Mouse (Mus musculus) stomach, embryonic 15.5 days (tissue): ENCODE results near the gene Cisd2. TPM values are rescaled to one million over a fixed set of nuclear protein-coding genes. Genes with fewer than 3 reads are reported as not detected.

ENCODE experiments used
- ATAC-seq: fragments of 200-750 bp; cut with Nextera tagmentation; 2 replicates; pipeline ENCODE4 v1.8.0; 2017; ENCODE audit warnings: low read depth, moderate number of reproducible peaks, moderate TSS enrichment; ENCODE audit not compliant: insufficient read depth, low FRiP score
- H3K27ac ChIP-seq: fragments of 300-500 bp; sonication (generic); 2 replicates; pipeline ENCODE4 v1.5.1; 2015; ENCODE audit warnings: mild to moderate bottlenecking, inconsistent platforms
- H3K27me3 ChIP-seq: fragments of 300-500 bp; sonication (generic); replicated peaks from 2 replicates; pipeline ENCODE4 v1.6.1; 2015; ENCODE audit warnings: inconsistent platforms
- H3K36me3 ChIP-seq: fragments of 300-500 bp; sonication (generic); 2 replicates; pipeline ENCODE4 v1.6.1; 2015; ENCODE audit warnings: inconsistent platforms
- H3K4me1 ChIP-seq: fragments of 300-500 bp; sonication (generic); 2 replicates; pipeline ENCODE4 v1.6.1; 2015; ENCODE audit warnings: inconsistent platforms
- H3K4me2 ChIP-seq: fragments of 300-500 bp; sonication (generic); 2 replicates; pipeline ENCODE4 v1.6.1; 2015; ENCODE audit warnings: mild to moderate bottlenecking, inconsistent platforms
- H3K4me3 ChIP-seq: fragments of 300-500 bp; sonication (generic); replicated peaks from 2 replicates; pipeline ENCODE4 v1.5.1; 2015; ENCODE audit warnings: inconsistent platforms
- H3K9ac ChIP-seq: fragments of 300-500 bp; sonication (generic); 2 replicates; pipeline ENCODE4 v1.6.1; 2015; ENCODE audit warnings: inconsistent platforms
- H3K9me3 ChIP-seq: fragments of 300-500 bp; sonication (generic); 2 replicates; pipeline ENCODE4 v1.6.1; 2016; ENCODE audit warnings: inconsistent platforms
- WGBS: fragments of 180-500 bp; shearing (Covaris S2); methylation state at CpG from one replicate; pipeline ENCODE4 v1.1.7; 2015; 5-methylcytosine and 5-hydroxymethylcytosine counted together
- polyA plus RNA-seq: library from polyadenylated mRNA; unstranded; fragments of >200 nt; fragmentation: Nextera tagmentation; extraction: Ambion mirVana; gene quantifications from 2 replicates; pipeline ENCODE4 v1.2.1, GENCODE M21; 2015

Gene Cisd2
- polyA plus RNA-seq, 1 experiment from 2014 or later: 60.2 TPM

DNA sequence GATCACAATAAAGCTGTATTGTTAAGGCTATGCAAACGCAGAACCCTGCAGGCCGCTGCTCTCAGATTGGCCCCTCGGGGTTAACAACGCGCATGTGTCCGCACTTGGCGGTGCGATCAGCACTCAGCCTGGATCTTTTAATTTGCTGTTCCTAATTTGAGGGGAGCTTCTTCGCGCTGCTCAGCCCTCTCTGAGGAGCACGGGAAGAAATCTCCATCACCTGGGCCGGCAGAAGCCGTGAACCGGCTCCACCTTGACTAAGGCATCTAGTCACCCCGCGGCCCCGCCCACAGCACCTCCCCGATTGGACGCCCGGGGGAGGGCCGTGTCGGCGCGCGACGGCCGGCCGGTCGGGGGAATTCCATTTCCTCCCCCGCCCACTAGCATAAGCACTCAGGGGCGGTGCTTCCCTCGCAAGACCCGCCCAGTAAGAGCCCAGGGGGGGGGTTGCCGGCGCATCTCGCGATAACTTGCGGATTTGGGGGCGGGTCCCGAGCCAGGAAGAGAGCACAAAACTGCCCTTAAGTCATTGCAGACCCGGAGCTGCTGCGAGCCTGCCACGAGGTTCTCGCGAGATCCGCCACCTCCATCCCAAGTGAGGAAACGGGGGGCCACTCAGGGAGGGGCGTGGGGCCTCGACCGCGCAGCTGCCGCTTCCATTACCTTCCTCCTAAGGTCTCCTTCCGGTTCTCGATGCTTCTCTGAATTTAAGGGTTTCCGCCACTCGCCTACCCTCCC, 14.2 kb upstream of the Cisd2 start, which contains the start of gene Ube2d3:
Ube2d3 (plus strand) TSS at position 392 of the 738 bp plus-strand sequence.
- peak; percentile 93 for ATAC-seq
- under 1% methylated on average over 56 of the region's 56 CpGs for WGBS
- Histone ChIP-seq H3K9me3 (no peaks in the 10 kb centered on the region), H3K27ac (peak within 1 kb of the TSS; percentile 100), H3K36me3 (no peaks in the 10 kb centered on the region), H3K4me3 (peak within 1 kb of the TSS; percentile 87), H3K27me3 (no peaks in the 10 kb centered on the region), H3K4me1 (no peaks in the 10 kb centered on the region; the same call in 1 of the 2 replicates), H3K9ac (peak within 1 kb of the TSS; percentile 89), H3K4me2 (peak within 1 kb of the TSS; percentile 64)

DNA sequence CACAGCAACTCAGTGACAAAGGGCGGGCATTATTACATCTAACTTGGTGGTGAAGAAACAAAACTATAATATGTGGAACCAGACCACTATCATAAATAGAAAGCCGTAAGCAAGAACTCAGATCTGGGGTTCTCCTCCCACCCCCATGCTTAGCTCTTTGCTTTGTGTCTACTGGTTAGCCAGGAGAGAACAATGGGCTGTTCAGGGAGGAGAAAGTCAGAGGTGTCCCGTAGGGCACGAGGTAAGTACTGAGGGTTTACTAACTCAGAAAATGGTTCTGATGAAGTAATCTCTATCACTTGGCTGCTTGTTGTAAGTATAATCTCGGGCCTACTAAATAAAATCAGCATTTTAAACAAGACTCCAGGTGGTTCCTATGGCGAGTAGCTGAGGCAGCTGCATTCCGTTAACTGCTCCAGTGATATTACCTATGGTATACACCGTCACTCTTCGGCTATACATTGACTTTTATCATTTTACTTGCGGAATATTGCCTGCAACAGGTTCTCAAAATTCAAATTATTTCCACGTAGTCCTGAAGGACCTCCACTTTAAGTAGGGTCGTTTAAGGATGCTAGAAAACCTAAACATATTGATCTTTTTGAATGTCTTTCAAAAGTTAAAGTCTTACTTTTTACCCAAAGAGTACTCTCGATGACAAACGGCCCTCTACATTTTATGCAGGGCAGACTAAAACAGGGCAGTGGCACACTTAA, 13.3 kb upstream of the Cisd2 start:
- Histone ChIP-seq H3K36me3 (no peaks in the 10 kb centered on the region), H3K27me3 (no peaks in the 10 kb centered on the region), H3K4me2 (peak overlapping the region; percentile 64), H3K9ac (peak overlapping the region; percentile 48; the same call in 1 of the 2 replicates), H3K4me3 (peak overlapping the region; percentile 87), H3K9me3 (no peaks in the 10 kb centered on the region), H3K4me1 (no peaks in the 10 kb centered on the region; the same call in 1 of the 2 replicates), H3K27ac (peak overlapping the region; percentile 85)
- 45% methylated on average over 14 of the region's 14 CpGs for WGBS
- no peak for ATAC-seq

DNA sequence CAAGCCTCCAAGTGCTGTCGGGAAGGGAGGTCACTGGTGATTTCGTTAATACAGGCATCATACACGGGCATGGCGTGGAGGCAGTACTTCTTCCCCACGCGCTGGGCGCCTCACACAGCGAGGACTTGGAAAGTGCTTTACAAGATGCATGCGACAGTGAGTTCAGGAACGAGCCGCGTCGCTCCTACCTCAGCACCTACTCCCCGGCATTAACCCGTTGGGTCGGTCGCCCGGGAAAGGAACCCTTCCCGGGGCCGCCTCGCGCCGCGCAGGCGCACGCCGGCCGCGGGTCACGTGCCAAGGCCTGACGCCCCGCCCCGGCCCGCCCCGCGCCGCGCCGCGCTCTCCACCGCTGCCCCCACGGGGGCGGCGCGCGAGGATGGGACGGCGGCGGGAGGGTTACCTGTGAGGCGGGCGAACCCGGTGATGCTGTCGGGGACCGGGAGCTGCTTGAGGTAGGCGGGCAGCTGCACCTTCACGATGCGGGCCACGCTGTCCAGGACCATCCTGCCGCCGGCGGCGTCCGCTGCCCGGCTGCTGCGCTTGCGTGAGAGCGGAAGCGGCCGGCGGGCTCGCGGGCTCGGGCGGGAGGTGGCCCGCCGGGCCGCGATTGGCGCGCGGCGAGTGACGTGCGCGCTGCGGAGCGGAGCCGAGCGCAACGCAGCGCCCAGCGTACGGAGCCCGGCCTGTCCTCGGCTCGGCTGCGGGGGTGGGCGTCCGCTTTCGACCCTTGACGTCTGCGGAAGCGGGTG, 693 bp downstream of the Cisd2 start:
- Histone ChIP-seq H3K27ac (peak overlapping the region; percentile 95), H3K4me1 (0 out of 2 replicates have a peak, but pooled peaks cover 5% of the 10 kb centered on the region), H3K36me3 (no peaks in the 10 kb centered on the region), H3K9me3 (no peaks in the 10 kb centered on the region), H3K4me3 (peak overlapping the region; percentile 84), H3K9ac (peak overlapping the region; percentile 68), H3K4me2 (peak overlapping the region; percentile 74), H3K27me3 (no peaks in the 10 kb centered on the region)
- under 1% methylated on average over 92 of the region's 103 CpGs for WGBS
- ATAC-seq: peak; percentile 97

DNA sequence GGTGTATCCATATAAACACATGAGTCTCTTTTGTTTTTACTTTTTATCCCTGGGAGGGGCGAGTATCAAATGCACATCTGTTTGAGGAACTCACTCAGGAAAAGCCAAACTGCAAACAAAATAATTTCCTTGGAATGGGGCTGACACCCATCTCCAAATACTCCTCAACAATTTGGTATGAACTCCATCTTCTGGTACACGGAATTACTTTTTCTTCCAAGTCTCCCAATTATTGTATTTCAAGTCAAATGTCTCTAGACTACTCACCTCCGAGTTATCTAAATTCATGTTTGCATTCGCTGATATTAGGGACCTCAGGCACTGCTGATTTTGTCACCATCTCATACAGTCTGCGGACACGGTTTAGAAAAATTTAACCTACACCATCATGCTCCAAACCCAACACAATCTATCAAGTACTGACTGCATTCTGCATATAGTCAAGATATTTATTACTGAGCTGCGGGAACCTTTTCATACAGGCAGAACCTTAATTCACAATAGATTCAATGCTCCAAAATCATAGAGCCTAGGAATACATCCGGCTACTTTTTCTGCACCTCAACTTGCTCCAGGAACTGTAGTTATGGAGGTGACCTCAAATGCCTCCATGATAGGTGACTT, 1.4 kb downstream of the Cisd2 start:
- WGBS: 15% methylated on average over 8 of the region's 8 CpGs
- Histone ChIP-seq H3K9ac (peak overlapping the region; percentile 68), H3K9me3 (no peaks in the 10 kb centered on the region), H3K4me3 (peak overlapping the region; percentile 84), H3K36me3 (no peaks in the 10 kb centered on the region), H3K4me2 (peak overlapping the region; percentile 74), H3K4me1 (0 out of 2 replicates have a peak, but pooled peaks cover 5% of the 10 kb centered on the region), H3K27ac (peak overlapping the region; percentile 95), H3K27me3 (no peaks in the 10 kb centered on the region)
- no peak for ATAC-seq

DNA sequence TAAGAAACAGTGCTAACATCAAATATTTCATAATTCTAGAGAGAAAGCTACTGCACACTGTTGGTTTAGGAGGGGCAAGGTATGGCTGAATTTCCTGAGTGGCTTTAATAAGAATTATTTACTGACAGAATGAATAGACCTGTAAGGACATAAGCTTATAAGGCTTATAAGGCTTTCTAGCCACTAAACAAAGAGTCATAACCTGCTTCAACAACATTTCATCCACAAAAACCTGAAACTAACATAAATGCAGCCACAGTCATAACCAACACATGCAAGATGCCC, 2.5 kb downstream of the Cisd2 start:
- H3K27ac ChIP-seq: no peak overlapping the region
- ATAC-seq: no peak
- no peaks in the 10 kb centered on the region for H3K36me3 ChIP-seq
- no peaks in the 10 kb centered on the region for H3K27me3 ChIP-seq
- H3K9me3 ChIP-seq: no peaks in the 10 kb centered on the region
- H3K4me1 ChIP-seq: 0 out of 2 replicates have a peak, but pooled peaks cover 5% of the 10 kb centered on the region
- no peak overlapping the region for H3K4me3 ChIP-seq
- H3K4me2 ChIP-seq: no peak overlapping the region
- no peak overlapping the region for H3K9ac ChIP-seq

DNA sequence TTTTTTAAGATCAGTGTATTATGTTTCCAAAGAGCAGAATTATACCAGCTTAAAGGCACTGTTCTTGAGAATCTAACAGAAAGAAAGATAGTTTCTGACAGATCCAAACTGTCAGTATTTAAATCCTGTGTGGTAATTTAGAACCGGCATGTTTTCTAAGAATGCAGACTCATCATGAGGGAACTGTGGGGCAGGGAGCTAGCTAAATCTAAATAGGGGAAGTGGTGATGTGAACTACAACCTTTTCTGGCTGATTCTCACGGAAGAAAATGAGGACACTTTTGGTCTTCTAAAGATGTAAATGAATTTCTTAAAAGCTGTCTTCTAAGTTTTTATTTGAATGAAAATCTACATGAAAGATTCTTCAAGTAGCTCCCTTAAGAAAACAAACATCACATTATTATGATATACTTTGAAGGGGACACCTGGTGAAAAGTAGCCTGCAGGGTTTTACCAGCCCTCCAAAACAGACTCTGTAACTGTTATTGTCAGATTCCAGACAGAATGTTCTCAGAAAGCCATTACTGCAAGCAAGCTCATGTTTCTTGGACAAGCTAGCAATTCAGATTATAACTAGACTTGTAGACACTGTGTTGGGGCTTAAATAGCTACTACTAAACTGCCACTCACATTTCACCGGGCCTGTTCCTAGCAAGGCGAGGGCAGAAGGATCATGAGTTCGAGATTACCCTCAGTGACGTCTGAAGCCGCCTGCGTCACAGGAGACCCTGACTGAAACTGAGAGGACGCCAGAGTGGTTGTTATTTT, 3.0 kb downstream of the Cisd2 start:
- ATAC-seq: no peak
- WGBS: 82% methylated on average over 9 of the region's 9 CpGs
- Histone ChIP-seq H3K4me1 (0 out of 2 replicates have a peak, but pooled peaks cover 5% of the 10 kb centered on the region), H3K4me2 (no peak overlapping the region), H3K9me3 (no peaks in the 10 kb centered on the region), H3K9ac (no peak overlapping the region), H3K27me3 (no peaks in the 10 kb centered on the region), H3K36me3 (no peaks in the 10 kb centered on the region), H3K27ac (no peak overlapping the region), H3K4me3 (no peak overlapping the region)

DNA sequence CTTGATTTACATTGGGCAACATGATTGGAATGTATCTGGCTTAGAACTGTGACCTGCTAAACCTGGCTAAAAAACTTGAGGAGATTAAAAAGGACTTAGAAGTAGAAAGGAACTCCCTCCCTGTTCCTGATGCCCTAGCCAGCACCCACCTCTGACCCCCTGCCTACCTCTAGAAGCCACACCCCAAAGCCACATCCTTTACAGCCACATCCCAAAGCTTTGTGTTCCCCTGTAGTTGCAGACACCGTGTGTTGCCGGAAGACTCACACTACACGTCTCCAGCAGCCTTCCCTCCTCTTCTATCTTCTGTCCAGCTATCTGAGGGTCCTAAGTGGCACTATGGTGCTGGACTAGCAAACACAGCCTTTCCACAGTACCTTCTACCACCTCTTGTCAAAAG, 5.9 kb downstream of the Cisd2 start:
- Histone ChIP-seq H3K4me3 (no peak overlapping the region), H3K36me3 (no peaks in the 10 kb centered on the region), H3K4me2 (no peak overlapping the region), H3K9ac (no peak overlapping the region), H3K27me3 (no peaks in the 10 kb centered on the region), H3K9me3 (no peaks in the 10 kb centered on the region), H3K4me1 (0 out of 2 replicates have a peak, but pooled peaks cover 5% of the 10 kb centered on the region), H3K27ac (no peak overlapping the region)
- no peak for ATAC-seq
- WGBS: 82% methylated on average over 3 of the region's 3 CpGs

DNA sequence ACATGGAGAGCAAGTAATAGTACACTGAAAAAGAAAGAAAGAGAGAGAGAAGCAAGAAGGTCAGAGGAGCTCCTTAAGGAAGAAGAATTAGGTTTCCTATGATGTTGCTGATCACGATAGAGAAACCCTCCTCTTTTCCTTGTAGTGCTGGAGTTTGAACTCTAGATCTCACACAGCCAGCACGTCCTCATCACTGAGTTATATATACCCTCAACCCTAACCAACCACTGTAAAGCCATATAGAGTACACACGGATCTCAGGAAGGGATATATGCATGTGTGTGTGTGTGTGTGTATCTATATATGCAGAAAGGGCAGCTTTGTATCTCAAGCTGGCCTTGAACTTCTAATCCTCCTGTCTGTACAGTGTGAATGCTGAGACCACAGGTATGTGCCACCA, 6.5 kb downstream of the Cisd2 start:
- Histone ChIP-seq H3K27ac (no peak overlapping the region), H3K9me3 (no peaks in the 10 kb centered on the region), H3K27me3 (no peaks in the 10 kb centered on the region), H3K9ac (no peak overlapping the region), H3K4me1 (0 out of 2 replicates have a peak, but pooled peaks cover 5% of the 10 kb centered on the region), H3K36me3 (no peaks in the 10 kb centered on the region), H3K4me2 (no peak overlapping the region), H3K4me3 (no peak overlapping the region)
- no peak for ATAC-seq
- 87% methylated on average over 3 of the region's 3 CpGs for WGBS

DNA sequence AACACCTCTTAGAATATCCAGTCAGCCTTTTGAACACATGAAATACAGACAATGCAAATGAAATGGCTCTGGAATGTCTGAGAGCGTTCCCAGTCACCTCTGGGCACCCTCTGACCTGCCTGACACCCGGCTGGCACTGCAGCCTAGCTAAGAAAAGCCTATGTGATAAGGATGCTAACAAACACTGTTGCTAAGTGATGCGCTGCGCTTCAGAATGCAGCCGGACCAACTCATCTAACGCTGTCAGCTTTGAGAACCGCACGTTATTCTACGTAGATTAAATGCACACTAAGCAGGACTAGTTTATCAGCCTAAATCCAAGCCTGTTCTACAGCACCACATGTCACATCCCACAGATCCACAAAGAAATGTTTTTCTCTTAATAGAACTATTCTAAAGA, 11.9 kb downstream of the Cisd2 start:
- H3K4me1 ChIP-seq: no peaks in the 10 kb centered on the region
- H3K4me3 ChIP-seq: no peak overlapping the region
- no peak overlapping the region for H3K9ac ChIP-seq
- no peaks in the 10 kb centered on the region for H3K9me3 ChIP-seq
- H3K27ac ChIP-seq: no peak overlapping the region
- ATAC-seq: no peak
- peaks cover 8% of the 10 kb centered on the region for H3K36me3 ChIP-seq
- no peak overlapping the region for H3K4me2 ChIP-seq
- WGBS: 54% methylated on average over 9 of the region's 9 CpGs
- no peaks in the 10 kb centered on the region for H3K27me3 ChIP-seq

DNA sequence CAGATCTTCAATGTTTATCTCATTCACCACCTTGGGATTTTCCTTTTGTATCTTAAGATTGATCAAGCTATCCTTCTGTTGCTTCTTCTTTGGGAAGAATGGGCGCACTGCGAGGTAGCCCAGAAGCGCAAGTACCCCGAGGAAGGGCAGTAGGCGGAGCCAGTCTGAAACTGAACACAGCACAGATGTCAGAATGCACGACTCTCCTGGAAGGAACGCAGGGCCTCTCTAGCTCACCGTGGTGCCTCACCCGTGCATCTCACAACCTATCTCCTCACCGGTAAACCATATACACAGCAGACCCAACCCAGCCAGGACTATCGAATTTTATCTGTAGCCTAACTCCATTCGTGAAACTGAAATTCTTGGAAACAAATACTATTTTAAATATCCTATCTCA, 12.7 kb downstream of the Cisd2 start:
- H3K9me3 ChIP-seq: no peaks in the 10 kb centered on the region
- WGBS: 85% methylated on average over 12 of the region's 12 CpGs
- H3K9ac ChIP-seq: no peak overlapping the region
- no peak overlapping the region for H3K4me3 ChIP-seq
- H3K4me1 ChIP-seq: no peaks in the 10 kb centered on the region
- no peak overlapping the region for H3K4me2 ChIP-seq
- H3K27ac ChIP-seq: no peak overlapping the region
- peaks cover 8% of the 10 kb centered on the region for H3K36me3 ChIP-seq
- H3K27me3 ChIP-seq: no peaks in the 10 kb centered on the region
- no peak for ATAC-seq

DNA sequence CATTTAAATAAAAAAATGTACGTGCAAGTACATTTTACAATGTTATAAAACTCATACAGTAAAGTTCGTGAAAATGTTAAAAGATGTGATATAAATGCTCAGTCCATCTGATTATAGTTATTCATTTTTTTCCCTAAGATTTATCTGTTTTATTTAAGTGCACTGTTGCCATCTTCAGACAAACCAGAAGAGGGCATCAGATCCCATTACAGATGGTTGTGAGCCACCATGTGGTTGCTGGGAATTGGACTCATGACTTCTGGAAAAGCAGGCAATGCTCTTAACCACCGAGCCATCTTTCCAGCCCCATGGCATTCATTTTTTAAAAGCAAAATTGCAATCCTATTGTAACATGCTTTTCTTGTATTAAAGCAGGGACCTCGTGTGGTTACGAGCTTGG, 14.5 kb downstream of the Cisd2 start:
- no peak overlapping the region for H3K9ac ChIP-seq
- H3K4me1 ChIP-seq: no peaks in the 10 kb centered on the region
- 93% methylated on average over 5 of the region's 5 CpGs for WGBS
- H3K9me3 ChIP-seq: no peaks in the 10 kb centered on the region
- no peak overlapping the region for H3K4me2 ChIP-seq
- H3K4me3 ChIP-seq: no peak overlapping the region
- no peak overlapping the region for H3K27ac ChIP-seq
- no peaks in the 10 kb centered on the region for H3K27me3 ChIP-seq
- H3K36me3 ChIP-seq: peaks cover 8% of the 10 kb centered on the region
- ATAC-seq: no peak
